ENCODE assay signal across 8 mouse cellular contexts in genomic region chr9:50857082-50857641, GRCm38 (mm10). TPM values are rescaled to one million over a fixed set of nuclear protein-coding genes. Genes with fewer than 3 reads are reported as not detected.
A peak's percentile ranks its signal among the peaks of the same experiment; 100 is the strongest.
DNase-seq lines count a peak whose midpoint lies in the region; ATAC-seq and TF ChIP-seq lines count a peak whose summit lies in the region.

No protein-coding gene starts in this region.

- H3K27me3 ChIP-seq in kidney, embryonic 16.5 days (ENCODE audit: insufficient read depth, low read length): no peaks in the 10 kb centered on the region
- H3K27me3 ChIP-seq in forebrain, embryonic 10.5 days (ENCODE audit: poor library complexity, severe bottlenecking): no peaks in the 10 kb centered on the region

- no peak for DNase-seq in kidney, postnatal 4 days
- peak; percentile 45 for DNase-seq in R1 (ENCODE audit: low read depth, low spot score)
- no peak for DNase-seq in forebrain, embryonic 10.5 days (ENCODE audit: extremely low spot score, low spot score)
- peak; percentile 75 for DNase-seq in liver
- DNase-seq in spleen, adult 12 weeks (ENCODE audit: low spot score): no peak
- no peak for DNase-seq in layer of hippocampus, postnatal 25 days (ENCODE audit: extremely low spot score in 1 of 2, low spot score in 1 of 2)

- peak overlapping the region; percentile 90 for H3K9ac ChIP-seq in kidney, embryonic 16.5 days (replicated peaks; ENCODE audit: low read length)

- no peaks in the 10 kb centered on the region for H3K9me3 ChIP-seq in kidney, embryonic 16.5 days (ENCODE audit: low read length)
- no peaks in the 10 kb centered on the region for H3K9me3 ChIP-seq in forebrain, embryonic 10.5 days

- ATAC-seq in kidney, embryonic 16.5 days (ENCODE audit: low FRiP score, low TSS enrichment): no peak; the same call in 1 of the 2 replicates

- H3K4me2 ChIP-seq in kidney, embryonic 16.5 days (replicated peaks; ENCODE audit: low read depth, low read length): peak overlapping the region; percentile 75

- peak overlapping the region; percentile 89 for H3K27ac ChIP-seq in kidney, embryonic 16.5 days (ENCODE audit: low read length)
- H3K27ac ChIP-seq in forebrain, embryonic 10.5 days: peak overlapping the region; percentile 97
- no peak overlapping the region for H3K27ac ChIP-seq in olfactory bulb, adult 2 months (ENCODE audit: insufficient read depth, low read depth, low read length)

- 0 out of 2 replicates have a peak, but pooled peaks have one; percentile 7 for TF ChIP-seq CTCF in olfactory bulb, adult 2 months (IDR thresholded peaks at IDR 0.05; ENCODE audit: insufficient read depth, low read depth, low read length)

- WGBS in kidney, embryonic 16.5 days: under 1% methylated on average over 38 of the region's 46 CpGs
- under 1% methylated on average over 46 of the region's 46 CpGs for WGBS in forebrain, embryonic 10.5 days
- WGBS in olfactory bulb, adult 2 months: under 1% methylated on average over 46 of the region's 46 CpGs

- H3K4me3 ChIP-seq in kidney, embryonic 16.5 days (ENCODE audit: low read length): peak overlapping the region; percentile 86
- H3K4me3 ChIP-seq in forebrain, embryonic 10.5 days: peak overlapping the region; percentile 98
- peak overlapping the region; percentile 68 for H3K4me3 ChIP-seq in olfactory bulb, adult 2 months (ENCODE audit: insufficient read depth, low read depth, low read length)

- peaks cover 34% of the 10 kb centered on the region for H3K36me3 ChIP-seq in kidney, embryonic 16.5 days (ENCODE audit: insufficient read depth, low read length)
- H3K36me3 ChIP-seq in forebrain, embryonic 10.5 days (replicated peaks): peaks cover 36% of the 10 kb centered on the region

- no peak for TF ChIP-seq POLR2A in olfactory bulb, adult 2 months (IDR thresholded peaks at IDR 0.05; ENCODE audit: insufficient read depth, low read depth, low read length)

- peaks cover 29% of the 10 kb centered on the region for H3K4me1 ChIP-seq in kidney, embryonic 16.5 days (ENCODE audit: insufficient read depth, low read length)
- H3K4me1 ChIP-seq in forebrain, embryonic 10.5 days: peaks cover 35% of the 10 kb centered on the region
- H3K4me1 ChIP-seq in olfactory bulb, adult 2 months (ENCODE audit: control insufficient read depth, insufficient read depth, low read length): peaks cover 8% of the 10 kb centered on the region; the same call in 1 of the 2 replicates

RNA-seq across cellular contexts. Expression of gene Ppp2r1b, which starts 12.1 kb away (rescaled TPM):
- 74.6 and 77.0 TPM in 2 replicates for polyA plus RNA-seq in kidney, embryonic 16.5 days (2015; fragmentation: Nextera tagmentation; extraction: Ambion mirVana)
- 170 and 171 TPM in 2 replicates for polyA plus RNA-seq in forebrain, embryonic 10.5 days (2016; fragmentation: Nextera tagmentation; extraction: Ambion mirVana)
- polyA plus RNA-seq in olfactory bulb, adult 2 months (2012; ENCODE audit: insufficient read depth, insufficient read length, low replicate concordance, missing spikeins): not detected in 2 replicates
- total RNA-seq in layer of hippocampus, postnatal 25 days (2021): 10 to 100 TPM; 17.2 to 17.4 TPM

Comparison
In these comparisons a context has a peak if more than half of its experiments do, and no peak if none do; other contexts are left out.
1. DNase-seq: peak in R1 (single experiment) and liver (single experiment); none in kidney, postnatal 4 days (0 of 2), forebrain, embryonic 10.5 days (single experiment), spleen, adult 12 weeks (single experiment) and layer of hippocampus, postnatal 25 days (0 of 2).
2. RNA of gene Ppp2r1b, which starts 12.1 kb away (polyA plus RNA-seq): 170 to 171 TPM in forebrain, embryonic 10.5 days and 74.6 to 77.0 TPM in kidney, embryonic 16.5 days; not detected in olfactory bulb, adult 2 months; every median in the first group is over 10 times any median in the second.
3. Peak in every context shown above with its lines, with median percentiles within 50 percentile points of each other: H3K4me3 ChIP-seq.